Mouse (Mus musculus): ENCODE measurements around the gene Etv6. TPM values are rescaled to one million over a fixed set of nuclear protein-coding genes. Genes with fewer than 3 reads are reported as not detected.

Etv6 gene
- polyA plus RNA-seq, 1 experiment from 2014 or later = 6.9 TPM

DNA sequence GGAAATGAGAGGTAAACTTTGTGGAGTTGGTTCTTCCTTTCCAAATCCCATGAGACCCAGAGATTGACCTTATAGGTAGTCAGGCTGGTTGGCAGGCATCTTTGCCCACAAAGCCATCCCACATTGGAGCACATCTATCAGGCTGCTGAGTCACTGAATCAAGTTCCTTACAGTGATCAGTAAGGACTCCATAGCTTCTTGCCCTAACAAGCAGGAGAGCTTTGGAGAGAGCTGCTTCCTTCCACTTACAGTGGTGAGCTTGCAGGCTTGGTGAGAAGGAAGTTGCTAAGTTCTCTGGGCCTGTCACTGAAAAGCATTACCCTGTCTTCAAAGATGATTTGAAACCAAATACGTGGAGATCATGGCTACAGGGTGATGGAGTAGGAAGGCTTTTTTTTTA, 66.9 kb downstream of the Etv6 start:
- no peak overlapping the region for H3K27ac ChIP-seq (replicated peaks)
- no peaks in the 10 kb centered on the region for H3K36me3 ChIP-seq
- no peak overlapping the region for H3K4me3 ChIP-seq
- no peak overlapping the region for H3K9ac ChIP-seq
- H3K4me1 ChIP-seq (replicated peaks) = peaks cover 23% of the 10 kb centered on the region
- no peak for ATAC-seq (ENCODE audit: low read depth)
- 97% methylated on average over 1 of the region's 1 CpGs for WGBS
- H3K4me2 ChIP-seq = no peak overlapping the region
- no peaks in the 10 kb centered on the region for H3K27me3 ChIP-seq
- H3K9me3 ChIP-seq = no peaks in the 10 kb centered on the region

DNA sequence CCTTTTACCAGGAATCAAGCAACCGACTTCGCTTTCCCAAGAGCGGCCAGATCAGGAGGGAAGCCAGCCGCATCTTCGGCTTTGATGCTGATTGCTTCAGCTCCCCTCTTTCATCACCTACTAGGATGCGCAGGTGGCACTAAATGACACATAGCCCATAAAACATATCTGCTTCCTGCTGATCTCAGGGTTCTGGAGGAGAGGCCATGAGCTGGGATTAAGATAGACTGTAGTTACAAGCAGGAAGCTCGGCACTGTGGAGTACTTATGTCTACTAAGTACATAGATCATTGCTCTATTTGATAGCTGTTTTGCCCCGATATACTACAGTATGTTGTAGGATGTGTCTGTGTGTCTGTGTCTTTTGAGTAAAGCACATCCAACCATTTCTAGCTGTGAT, 68.0 kb downstream of the Etv6 start:
- 89% methylated on average over 8 of the region's 8 CpGs for WGBS
- peaks cover 23% of the 10 kb centered on the region for H3K4me1 ChIP-seq (replicated peaks)
- no peak overlapping the region for H3K4me3 ChIP-seq
- H3K4me2 ChIP-seq = no peak overlapping the region
- no peak overlapping the region for H3K27ac ChIP-seq (replicated peaks)
- H3K9ac ChIP-seq = no peak overlapping the region
- no peaks in the 10 kb centered on the region for H3K27me3 ChIP-seq
- H3K9me3 ChIP-seq = no peaks in the 10 kb centered on the region
- no peaks in the 10 kb centered on the region for H3K36me3 ChIP-seq
- ATAC-seq (ENCODE audit: low read depth) = no peak

DNA sequence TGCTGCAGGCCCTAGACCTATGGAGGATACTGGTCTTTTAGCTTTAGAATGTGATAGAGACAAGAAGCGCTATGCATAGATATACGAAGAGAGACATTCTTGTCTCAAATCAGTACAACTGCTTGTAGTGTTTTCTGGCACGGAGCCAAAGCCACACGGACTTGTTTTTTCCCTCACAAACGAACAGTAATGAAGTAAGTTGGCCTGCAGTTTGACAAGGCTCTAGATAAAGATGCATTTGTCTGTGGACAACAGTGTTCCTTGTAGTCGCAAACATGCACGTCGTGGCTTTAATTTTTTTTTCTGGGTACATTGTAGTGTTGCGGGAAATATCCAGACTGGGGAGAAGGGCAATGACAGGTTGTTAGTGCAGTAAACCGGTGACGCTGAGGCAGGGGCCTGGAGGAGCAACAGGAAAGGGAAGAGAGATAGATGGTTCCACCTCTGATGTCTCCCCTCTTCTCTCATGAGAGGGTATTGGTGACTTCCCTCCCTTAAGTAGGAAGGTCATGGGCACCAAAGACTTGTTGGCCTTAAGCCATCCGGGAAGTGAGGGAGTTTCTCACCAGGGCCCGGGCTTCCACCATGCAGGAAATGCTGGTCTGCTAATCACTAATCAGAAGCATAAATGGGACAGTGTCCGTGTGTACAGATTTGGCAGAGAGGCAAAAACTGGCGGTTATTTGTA, 70.2 kb downstream of the Etv6 start:
- H3K4me1 ChIP-seq (replicated peaks) = peaks cover 23% of the 10 kb centered on the region
- H3K36me3 ChIP-seq = no peaks in the 10 kb centered on the region
- no peaks in the 10 kb centered on the region for H3K27me3 ChIP-seq
- ATAC-seq (ENCODE audit: low read depth) = no peak
- no peak overlapping the region for H3K4me2 ChIP-seq
- H3K9me3 ChIP-seq = no peaks in the 10 kb centered on the region
- WGBS = 68% methylated on average over 15 of the region's 15 CpGs
- H3K9ac ChIP-seq = no peak overlapping the region
- H3K4me3 ChIP-seq = no peak overlapping the region
- H3K27ac ChIP-seq (replicated peaks) = peak overlapping the region; percentile 33; the same call in 1 of the 2 replicates

DNA sequence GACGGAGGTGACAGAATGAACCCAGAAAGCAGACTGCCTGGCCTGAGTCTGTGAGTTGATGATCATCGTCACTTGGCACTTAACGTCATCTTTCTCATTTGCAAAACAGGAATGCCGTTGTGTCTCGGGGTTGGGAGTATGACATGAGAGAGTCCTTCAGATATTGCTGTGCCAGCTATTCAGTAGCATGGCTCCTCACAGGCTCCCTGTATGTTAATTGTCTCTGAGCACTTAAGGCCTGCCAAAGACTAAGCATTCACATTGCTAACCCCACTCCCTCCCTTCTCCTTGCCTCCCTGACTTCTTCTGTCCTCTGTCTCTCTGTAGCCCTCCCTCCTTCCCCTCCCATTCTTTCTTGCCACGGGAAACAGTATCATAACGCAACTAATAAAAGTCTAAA, 72.2 kb downstream of the Etv6 start:
- WGBS = 89% methylated on average over 7 of the region's 7 CpGs
- Histone ChIP-seq H3K36me3 (no peaks in the 10 kb centered on the region), H3K9me3 (no peaks in the 10 kb centered on the region), H3K27ac (replicated peaks) (no peak overlapping the region), H3K9ac (no peak overlapping the region), H3K4me2 (no peak overlapping the region), H3K27me3 (no peaks in the 10 kb centered on the region), H3K4me1 (replicated peaks) (peaks cover 23% of the 10 kb centered on the region), H3K4me3 (no peak overlapping the region)
- ATAC-seq (ENCODE audit: low read depth) = no peak

DNA sequence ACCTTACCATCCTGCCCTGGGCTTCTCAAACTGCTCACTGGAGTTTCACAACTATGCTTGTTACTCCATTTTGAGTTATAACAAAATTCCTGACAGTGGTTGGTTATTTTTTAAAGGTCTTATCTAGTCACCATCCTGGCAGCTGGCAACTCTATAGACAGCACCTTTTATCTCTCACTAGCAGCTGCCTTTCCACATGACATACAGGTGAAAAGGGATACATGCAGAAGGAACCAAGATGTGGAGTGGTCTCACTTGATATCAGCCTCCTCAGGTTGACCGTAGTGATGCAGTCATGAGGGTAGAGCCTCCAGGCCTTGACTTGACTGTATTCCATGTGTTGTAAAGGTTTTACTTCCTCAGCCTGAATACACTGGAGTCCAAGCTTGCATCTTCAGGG, 74.2 kb downstream of the Etv6 start:
- 97% methylated on average over 1 of the region's 1 CpGs for WGBS
- Histone ChIP-seq H3K27ac (replicated peaks) (no peak overlapping the region), H3K4me3 (no peak overlapping the region), H3K9me3 (no peaks in the 10 kb centered on the region), H3K4me1 (replicated peaks) (peaks cover 16% of the 10 kb centered on the region), H3K9ac (no peak overlapping the region), H3K4me2 (no peak overlapping the region), H3K27me3 (no peaks in the 10 kb centered on the region), H3K36me3 (no peaks in the 10 kb centered on the region)
- no peak for ATAC-seq (ENCODE audit: low read depth)

DNA sequence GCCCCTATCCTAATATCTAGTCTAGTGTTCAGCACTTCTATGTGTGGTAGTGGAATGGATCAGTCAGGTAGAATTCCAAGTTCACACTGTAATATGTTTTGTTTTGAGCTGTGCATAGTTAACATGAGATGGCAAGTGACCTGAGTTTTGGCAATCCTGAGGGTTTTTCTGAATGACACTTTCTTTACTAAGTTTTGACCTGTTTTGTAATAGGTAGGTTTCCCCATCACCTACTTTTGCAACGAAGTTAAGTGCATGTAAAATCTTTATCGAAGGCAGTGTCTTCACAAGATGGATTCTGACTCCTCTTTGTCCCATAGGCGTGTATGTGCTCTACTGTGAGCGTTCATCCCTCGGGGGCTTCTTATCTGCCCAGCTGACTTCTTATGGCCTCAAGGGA, 74.7 kb downstream of the Etv6 start:
- no peak overlapping the region for H3K9ac ChIP-seq
- H3K4me3 ChIP-seq = no peak overlapping the region
- no peaks in the 10 kb centered on the region for H3K27me3 ChIP-seq
- peaks cover 11% of the 10 kb centered on the region for H3K4me1 ChIP-seq (replicated peaks)
- no peaks in the 10 kb centered on the region for H3K9me3 ChIP-seq
- H3K27ac ChIP-seq (replicated peaks) = no peak overlapping the region
- H3K4me2 ChIP-seq = no peak overlapping the region
- whole genome bisulfite sequencing = 95% methylated on average over 5 of the region's 5 CpGs
- ATAC-seq (ENCODE audit: low read depth) = no peak
- no peaks in the 10 kb centered on the region for H3K36me3 ChIP-seq

DNA sequence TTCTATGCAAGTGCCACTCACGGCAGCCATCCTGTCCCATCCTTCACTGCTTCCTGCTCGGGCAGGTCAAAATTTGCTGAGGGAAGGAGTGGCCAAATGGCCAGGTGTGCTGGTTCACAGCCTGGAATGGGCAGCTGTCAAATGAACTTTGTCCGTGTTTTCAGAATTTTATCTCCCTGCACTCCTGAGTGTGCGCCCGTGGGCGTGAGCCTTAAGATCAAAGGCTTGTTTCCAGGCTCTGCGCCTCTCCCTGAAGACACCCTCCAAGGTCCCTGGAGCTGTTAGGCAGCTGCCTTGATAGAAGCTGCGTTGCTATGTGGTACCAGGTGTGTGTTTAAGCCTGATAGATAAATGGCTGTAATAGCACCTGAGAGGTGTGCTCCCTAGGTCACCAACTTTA, 76.1 kb downstream of the Etv6 start:
- no peak for ATAC-seq (ENCODE audit: low read depth)
- 92% methylated on average over 8 of the region's 8 CpGs for WGBS
- no peaks in the 10 kb centered on the region for H3K9me3 ChIP-seq
- H3K4me1 ChIP-seq (replicated peaks) = 0 out of 2 replicates have a peak, but pooled peaks cover 4% of the 10 kb centered on the region
- no peak overlapping the region for H3K27ac ChIP-seq (replicated peaks)
- H3K4me3 ChIP-seq = no peak overlapping the region
- H3K27me3 ChIP-seq = no peaks in the 10 kb centered on the region
- no peaks in the 10 kb centered on the region for H3K36me3 ChIP-seq
- no peak overlapping the region for H3K9ac ChIP-seq
- no peak overlapping the region for H3K4me2 ChIP-seq

DNA sequence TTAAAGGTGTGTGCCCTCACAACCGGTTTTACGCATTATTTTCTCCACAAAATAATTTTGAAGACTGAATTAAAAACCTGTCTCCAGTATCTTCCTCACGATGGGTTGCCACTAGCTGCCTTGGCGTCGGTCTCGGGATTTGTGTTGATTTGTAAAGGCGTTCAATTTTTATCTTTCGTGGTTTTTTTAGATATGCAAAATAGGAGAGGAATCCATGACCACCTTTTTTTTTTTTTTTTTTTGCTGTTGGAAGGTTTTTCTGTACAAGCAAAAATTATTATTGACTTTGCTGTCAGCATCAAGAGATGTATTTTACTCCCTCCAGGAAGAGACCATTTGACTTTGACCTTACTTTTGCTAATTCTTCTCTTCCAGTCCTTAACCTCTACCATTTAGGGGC, 77.3 kb downstream of the Etv6 start:
- Histone ChIP-seq H3K4me2 (no peak overlapping the region), H3K9ac (no peak overlapping the region), H3K27ac (replicated peaks) (no peak overlapping the region), H3K36me3 (no peaks in the 10 kb centered on the region), H3K9me3 (no peaks in the 10 kb centered on the region), H3K27me3 (no peaks in the 10 kb centered on the region), H3K4me1 (replicated peaks) (0 out of 2 replicates have a peak, but pooled peaks cover 6% of the 10 kb centered on the region), H3K4me3 (no peak overlapping the region)
- no peak for ATAC-seq (ENCODE audit: low read depth)
- 96% methylated on average over 8 of the region's 8 CpGs for WGBS

DNA sequence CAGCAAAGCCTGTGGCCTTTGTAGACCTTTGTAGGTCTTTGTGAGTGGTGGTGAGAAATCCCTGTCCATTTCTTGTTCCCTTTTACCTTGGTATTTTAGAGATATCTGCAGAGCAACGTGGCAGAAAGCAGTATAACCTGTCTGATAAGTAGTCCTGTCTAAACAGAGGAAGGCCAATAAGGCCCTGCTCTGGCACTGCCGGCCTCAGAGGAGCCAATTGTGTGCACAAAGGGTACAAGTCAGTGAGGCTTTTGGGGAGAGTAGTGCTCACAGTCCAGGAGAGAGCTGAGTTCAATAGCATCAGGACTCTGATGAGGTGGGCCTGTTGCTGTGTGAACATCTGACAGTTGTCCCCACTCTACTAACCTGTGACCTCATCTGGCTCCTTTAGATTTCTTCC, 77.7 kb downstream of the Etv6 start:
- H3K4me3 ChIP-seq = no peak overlapping the region
- H3K4me1 ChIP-seq (replicated peaks) = 0 out of 2 replicates have a peak, but pooled peaks cover 7% of the 10 kb centered on the region
- no peak overlapping the region for H3K9ac ChIP-seq
- H3K4me2 ChIP-seq = no peak overlapping the region
- ATAC-seq (ENCODE audit: low read depth) = no peak
- H3K27me3 ChIP-seq = no peaks in the 10 kb centered on the region
- WGBS = 86% methylated on average over 2 of the region's 2 CpGs
- H3K9me3 ChIP-seq = no peaks in the 10 kb centered on the region
- H3K36me3 ChIP-seq = no peaks in the 10 kb centered on the region
- no peak overlapping the region for H3K27ac ChIP-seq (replicated peaks)

DNA sequence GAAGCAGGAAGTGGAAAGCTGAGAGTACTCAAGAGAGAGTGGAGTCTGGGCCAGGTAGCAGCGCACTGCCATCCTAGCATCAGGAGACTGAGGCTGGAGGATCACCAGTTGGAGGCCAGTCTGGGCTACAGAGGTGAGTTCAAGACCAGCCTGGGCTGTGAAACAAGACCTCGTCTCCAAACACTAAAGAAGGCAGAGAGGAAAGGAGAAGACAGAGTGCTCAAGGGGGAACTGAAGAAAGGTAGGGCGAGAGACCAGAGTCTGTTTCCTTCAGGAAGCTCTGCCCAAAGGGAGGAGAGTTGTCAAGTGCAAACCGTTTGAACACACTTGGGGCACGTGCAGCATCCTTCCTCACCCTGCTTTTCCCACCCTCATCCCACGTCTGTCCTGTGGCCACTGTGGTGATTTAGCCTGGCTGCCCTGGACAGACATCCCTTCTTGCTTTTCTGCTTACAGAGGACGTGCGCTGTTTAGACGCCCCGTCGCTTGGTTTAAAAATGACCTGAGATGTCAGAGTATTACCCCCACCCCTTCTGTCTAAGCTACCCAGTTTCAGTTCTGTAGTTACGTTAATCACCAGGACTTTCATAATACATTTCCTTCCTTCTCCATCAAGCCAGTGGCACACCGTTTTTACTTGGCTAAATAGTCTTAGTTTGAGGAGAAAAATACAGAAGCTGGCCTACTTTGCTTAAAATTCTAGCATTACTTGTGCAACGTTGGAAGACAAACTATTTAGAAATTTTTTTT, 79.9 kb downstream of the Etv6 start:
- WGBS = 88% methylated on average over 14 of the region's 14 CpGs
- Histone ChIP-seq H3K4me1 (replicated peaks) (0 out of 2 replicates have a peak, but pooled peaks cover 12% of the 10 kb centered on the region), H3K4me2 (no peak overlapping the region), H3K9me3 (no peaks in the 10 kb centered on the region), H3K27me3 (no peaks in the 10 kb centered on the region), H3K4me3 (no peak overlapping the region), H3K9ac (no peak overlapping the region), H3K36me3 (no peaks in the 10 kb centered on the region), H3K27ac (replicated peaks) (no peak overlapping the region)
- no peak for ATAC-seq (ENCODE audit: low read depth)

DNA sequence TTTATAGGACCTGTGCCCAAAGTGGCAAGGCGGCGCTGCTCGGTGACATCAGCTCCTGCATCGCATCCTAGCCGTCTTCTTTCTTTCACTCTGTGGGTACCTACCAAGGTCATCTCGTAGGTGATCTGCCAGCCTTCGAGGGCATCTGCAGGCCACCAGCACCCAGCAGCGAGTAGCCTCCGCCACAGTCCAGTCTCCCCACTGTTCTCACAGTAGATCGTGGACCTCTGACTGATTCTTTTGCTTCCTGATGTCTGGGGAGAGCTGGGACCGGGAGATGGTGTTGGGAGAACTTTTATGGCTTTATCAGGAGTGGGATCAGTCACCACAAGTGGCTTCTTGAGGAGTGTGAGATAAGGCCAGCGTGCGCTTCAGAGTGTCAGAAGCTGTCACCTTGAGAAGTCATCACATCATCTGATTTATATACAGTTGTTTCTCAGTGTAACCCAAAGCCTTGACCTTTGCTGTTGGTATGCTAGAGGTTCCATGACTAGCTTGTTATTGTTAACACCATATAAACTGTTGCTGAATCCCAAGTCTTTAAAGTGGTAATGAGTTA, 82.0 kb downstream of the Etv6 start:
- no peaks in the 10 kb centered on the region for H3K9me3 ChIP-seq
- H3K36me3 ChIP-seq = no peaks in the 10 kb centered on the region
- H3K27me3 ChIP-seq = no peaks in the 10 kb centered on the region
- H3K4me2 ChIP-seq = no peak overlapping the region
- H3K9ac ChIP-seq = no peak overlapping the region
- H3K27ac ChIP-seq (replicated peaks) = no peak overlapping the region
- H3K4me3 ChIP-seq = no peak overlapping the region
- 0 out of 2 replicates have a peak, but pooled peaks cover 12% of the 10 kb centered on the region for H3K4me1 ChIP-seq (replicated peaks)
- no peak for ATAC-seq (ENCODE audit: low read depth)
- 90% methylated on average over 13 of the region's 13 CpGs for WGBS

DNA sequence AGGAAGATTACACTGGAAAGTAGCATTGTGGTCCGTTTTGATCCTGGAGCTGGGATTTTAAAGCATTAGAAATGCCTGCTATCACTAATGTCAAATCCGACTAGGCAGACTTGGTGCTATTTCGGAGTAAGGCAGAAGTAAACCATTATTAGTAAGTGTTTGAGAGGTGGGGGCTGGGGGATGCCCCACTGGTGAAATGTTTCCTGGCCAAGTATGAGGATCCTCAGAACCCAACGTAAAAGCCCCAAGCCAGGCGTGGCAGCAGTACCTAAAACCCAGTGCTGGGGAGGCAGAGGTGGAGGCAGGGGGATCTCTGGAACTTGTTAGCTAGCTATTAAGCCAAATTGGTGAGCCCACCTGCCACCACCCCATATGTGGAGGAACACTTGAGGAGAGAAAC, 83.0 kb downstream of the Etv6 start:
- Histone ChIP-seq H3K27me3 (no peaks in the 10 kb centered on the region), H3K9ac (no peak overlapping the region), H3K36me3 (no peaks in the 10 kb centered on the region), H3K4me1 (replicated peaks) (0 out of 2 replicates have a peak, but pooled peaks cover 12% of the 10 kb centered on the region), H3K4me2 (no peak overlapping the region), H3K4me3 (no peak overlapping the region), H3K27ac (replicated peaks) (no peak overlapping the region), H3K9me3 (no peaks in the 10 kb centered on the region)
- 77% methylated on average over 5 of the region's 5 CpGs for WGBS
- no peak for ATAC-seq (ENCODE audit: low read depth)

Measured in neural tube, embryonic 13.5 days (tissue).